Mouse (Mus musculus) neural tube, embryonic 14.5 days (tissue): ENCODE measurements around the gene Xkrx. TPM values are rescaled to one million over a fixed set of nuclear protein-coding genes. Genes with fewer than 3 reads are reported as not detected.

Source experiments
- polyA plus RNA-seq: library from polyadenylated mRNA; unstranded; fragments of >200 nt; fragmentation: Nextera tagmentation; extraction: Ambion mirVana; gene quantifications from 2 replicates; pipeline ENCODE4 v1.2.1, GENCODE M21; 2014

The Xkrx gene
- polyA plus RNA-seq, 1 experiment from 2014 or later, result 1.4 TPM

Other genes starting within 250 kb of the Xkrx start
- gene Sytl4, start 180.3 kb downstream of the Xkrx start, polyA plus RNA-seq, result 0.48 and 0.84 TPM in 2 replicates
- gene Cstf2, start 102.9 kb downstream of the Xkrx start, polyA plus RNA-seq, result 82.5 and 84.9 TPM in 2 replicates
- gene Arl13a, start 25.4 kb upstream of the Xkrx start, polyA plus RNA-seq, result not detected in 2 replicates
- 0.10 and 0.20 TPM in 2 replicates for gene Nox1, start 59.9 kb upstream of the Xkrx start, polyA plus RNA-seq
- gene Trmt2b, start 114.9 kb upstream of the Xkrx start, polyA plus RNA-seq, result 7.2 and 7.5 TPM in 2 replicates
- gene Tmem35a, start 133.1 kb upstream of the Xkrx start, polyA plus RNA-seq, result 94.0 and 99.7 TPM in 2 replicates
- 5.3 and 6.1 TPM in 2 replicates for gene Cenpi, start 146.0 kb upstream of the Xkrx start, polyA plus RNA-seq
- 25.1 and 27.7 TPM in 2 replicates for gene Drp2, start 242.5 kb upstream of the Xkrx start, polyA plus RNA-seq